Mouse (Mus musculus): ENCODE measurements around the gene Vmn1r101.
"Not testable (repeated sequence)": the region's sequence is repeated elsewhere in the genome, so short reads cannot be mapped to it uniquely, and the experiment has no call there.

The Vmn1r101 gene

DNA sequence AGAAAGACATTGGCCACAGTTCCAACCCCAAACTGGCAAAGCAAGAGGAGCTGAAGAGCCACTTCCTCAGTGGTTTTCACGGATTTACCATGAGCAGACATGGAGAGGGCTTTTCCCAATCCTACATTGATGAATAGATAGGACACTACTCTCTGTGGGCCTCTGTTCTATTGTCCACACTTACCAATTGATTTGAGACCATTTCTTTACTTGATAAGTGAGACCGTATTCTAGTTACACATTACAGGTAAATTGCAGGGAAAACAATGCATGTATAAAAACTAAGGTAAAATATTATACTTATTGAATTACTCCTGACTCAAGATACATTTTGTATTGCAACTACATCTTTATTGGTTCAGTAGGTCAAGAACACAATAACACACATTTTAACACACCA lies at the start of gene Vmn1r101:
Gene Vmn1r101 (minus strand): TSS at position 101 of the 400 bp plus-strand sequence.
- not testable (repeated sequence) for DNase-seq (ENCODE audit: low spot score in 2 of 2)

DNA sequence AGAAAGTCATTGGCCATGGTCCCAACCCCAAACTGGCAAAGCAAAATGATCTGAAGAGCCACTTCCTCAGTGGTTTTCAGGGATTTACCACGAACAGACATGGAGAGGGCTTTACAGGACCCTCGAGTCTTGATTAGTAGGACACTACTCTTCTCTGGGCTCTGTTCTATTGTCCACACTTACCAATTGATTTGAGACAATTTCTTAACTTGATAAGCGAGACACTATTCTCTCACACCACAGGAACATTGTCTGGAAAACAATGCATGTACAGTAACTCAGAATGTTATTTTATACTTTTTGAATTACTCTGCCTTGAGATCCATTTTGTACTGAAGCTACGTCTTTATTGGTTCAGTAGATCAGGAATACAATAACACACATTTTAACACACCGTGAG lies 32.4 kb upstream of the Vmn1r101 start, which contains the start of gene Gm10670:
Gene Gm10670 (minus strand): TSS at position 101 of the 400 bp plus-strand sequence.
- DNase-seq (ENCODE audit: low spot score in 2 of 2) = not testable (repeated sequence)

DNA sequence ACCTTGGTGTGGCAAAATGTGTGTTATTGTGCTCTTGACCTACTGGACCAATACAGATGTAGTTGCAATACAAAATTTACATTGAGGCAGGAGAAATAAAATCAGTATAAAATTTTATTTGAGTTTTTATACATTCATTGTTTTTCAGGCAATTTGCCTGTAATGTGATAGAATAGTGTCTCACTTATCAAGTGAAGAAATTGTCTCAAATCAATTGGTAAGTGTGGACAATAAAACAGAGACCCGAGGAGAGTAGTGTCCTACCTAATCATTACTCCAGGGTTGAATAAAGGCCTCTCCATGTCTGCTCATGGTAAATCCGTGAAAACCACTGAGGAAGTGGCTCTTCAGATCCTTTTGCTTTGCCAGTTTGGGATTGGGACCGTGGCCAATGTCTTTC lies 24.8 kb downstream of the Vmn1r101 start, which contains the start of gene Vmn1r100:
Gene Vmn1r100 (plus strand): TSS at position 301 of the 400 bp plus-strand sequence.
- DNase-seq (ENCODE audit: low spot score in 2 of 2) = not testable (repeated sequence)

Data from right cerebral cortex, postnatal 36 days (tissue).